Mouse (Mus musculus) ES-E14 (cell line): ENCODE measurements around the gene Zfp874a.
"Not testable (repeated sequence)": the region's sequence is repeated elsewhere in the genome, so short reads cannot be mapped to it uniquely, and the experiment has no call there.

Source experiments
- CHD2 ChIP-seq: IDR thresholded peaks from 2 replicates; pipeline ENCODE4 v1.6.1; 2014; ENCODE audit warnings: mild to moderate bottlenecking, low read depth, low read length, inconsistent platforms
- HCFC1 ChIP-seq: IDR thresholded peaks from 2 replicates; pipeline ENCODE4 v1.6.1; 2012; ENCODE audit warnings: low read length, inconsistent platforms, borderline replicate concordance; ENCODE audit not compliant: insufficient read depth
- MAFK ChIP-seq: IDR thresholded peaks from 2 replicates; pipeline ENCODE4 v1.6.1; 2014; ENCODE audit warnings: mild to moderate bottlenecking, low read depth, low read length, inconsistent platforms; ENCODE audit not compliant: insufficient read depth
- ZNF384 ChIP-seq: IDR thresholded peaks from 2 replicates; pipeline ENCODE4 v1.6.1; 2012; ENCODE audit warnings: low read depth, low read length, inconsistent platforms

DNA sequence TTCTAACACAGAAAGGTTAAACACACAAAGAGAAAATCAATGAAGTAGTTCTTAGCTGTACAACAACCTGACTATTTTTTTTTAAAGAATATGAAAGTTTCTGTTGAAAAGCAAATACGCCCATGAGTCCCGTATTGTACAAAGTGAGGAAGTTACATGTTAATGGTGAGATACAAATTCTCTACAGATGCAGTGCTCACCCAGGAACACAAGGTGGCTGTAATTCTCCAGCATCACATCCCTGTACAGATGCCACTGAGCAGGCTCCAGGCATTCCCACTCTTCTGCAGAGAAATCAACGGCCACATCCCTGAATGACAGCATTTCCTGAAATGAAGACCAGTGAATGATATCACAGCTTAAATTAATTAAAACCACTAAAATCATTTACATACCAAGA, 37.8 kb downstream of the Zfp874a start:
- not testable (repeated sequence) for TF ChIP-seq MAFK, HCFC1, ZNF384, CHD2
